Mouse (Mus musculus) midbrain, postnatal 0 days (tissue): ENCODE data around the gene Ifitm1. TPM values are rescaled to one million over a fixed set of nuclear protein-coding genes. Genes with fewer than 3 reads are reported as not detected.

Source experiments
- ATAC-seq: fragments of 200-750 bp; cut with Nextera tagmentation; 2 replicates; pipeline ENCODE4 v1.8.0; 2017; ENCODE audit warnings: moderate number of reproducible peaks, mild to moderate bottlenecking, moderate TSS enrichment, moderate library complexity; ENCODE audit not compliant: low FRiP score
- DNase-seq: peaks from one replicate; pipeline ENCODE4 v3.0.0-alpha.2; 2015; ENCODE audit warnings: low spot score
- H3K27ac ChIP-seq: fragments of 300-500 bp; sonication (generic); 2 replicates; pipeline ENCODE4 v1.5.1; 2014; ENCODE audit warnings: low read depth, mild to moderate bottlenecking, low read length, mixed read lengths
- H3K27me3 ChIP-seq: fragments of 300-500 bp; sonication (generic); 2 replicates; pipeline ENCODE4 v1.6.1; 2014; ENCODE audit warnings: low read length, control low read depth, mixed read lengths; ENCODE audit not compliant: insufficient read depth
- H3K36me3 ChIP-seq: fragments of 300-500 bp; sonication (generic); 2 replicates; pipeline ENCODE4 v1.6.1; 2014; ENCODE audit warnings: low read length, control low read depth, mixed read lengths; ENCODE audit not compliant: insufficient read depth
- H3K4me1 ChIP-seq: fragments of 300-500 bp; sonication (generic); 2 replicates; pipeline ENCODE4 v1.6.1; 2014; ENCODE audit warnings: mild to moderate bottlenecking, control low read depth, antibody characterized with exemption, low read length, mixed read lengths; ENCODE audit not compliant: insufficient read depth
- H3K4me2 ChIP-seq: fragments of 300-500 bp; sonication (generic); 2 replicates; pipeline ENCODE4 v1.6.1; 2014; ENCODE audit warnings: low read depth, mild to moderate bottlenecking, low read length, mixed read lengths; ENCODE audit not compliant: poor library complexity, severe bottlenecking
- H3K4me3 ChIP-seq: fragments of 300-500 bp; sonication (generic); 2 replicates; pipeline ENCODE4 v1.5.1; 2014; ENCODE audit warnings: low read depth, mild to moderate bottlenecking, low read length, moderate library complexity
- H3K9ac ChIP-seq: fragments of 300-500 bp; sonication (generic); replicated peaks from 2 replicates; pipeline ENCODE4 v1.6.1; 2014; ENCODE audit warnings: mild to moderate bottlenecking, low read length, moderate library complexity, mixed read lengths; ENCODE audit not compliant: poor library complexity, severe bottlenecking
- H3K9me3 ChIP-seq: fragments of 300-500 bp; sonication (generic); 2 replicates; pipeline ENCODE4 v1.6.1; 2016; ENCODE audit warnings: low read length, control low read depth
- CTCF ChIP-seq: IDR thresholded peaks from 2 replicates; pipeline ENCODE4 v1.5.1; 2016; ENCODE audit warnings: antibody characterized with exemption, mild to moderate bottlenecking
- WGBS: fragments of 180-500 bp; shearing (Covaris S2); extraction: QIAGEN DNeasy Blood & Tissue Kit; methylation state at CpG from one replicate; pipeline ENCODE4 v1.1.7; 2014; 5-methylcytosine and 5-hydroxymethylcytosine counted together
- polyA plus RNA-seq: library from polyadenylated mRNA; unstranded; fragments of >200 nt; fragmentation: Nextera tagmentation; extraction: Ambion mirVana; gene quantifications from 2 replicates; pipeline ENCODE4 v1.2.1, GENCODE M21; 2015
- total RNA-seq: library from RNA; depleted of rRNA; stranded (reverse); fragments of >200 nt; gene quantifications from 2 replicates; pipeline ENCODE4 v1.2.3, GENCODE M21; 2014; rRNA removed

Gene Ifitm1
- 9.7 and 16.3 TPM in 2 replicates for total RNA-seq
- 14.6 and 21.2 TPM in 2 replicates for polyA plus RNA-seq

GRCm38 (mm10) chr7:140966921-140967320 is at the start of gene Ifitm1:
Gene Ifitm1 (plus strand): TSS chr7:140967221.
- H3K27ac ChIP-seq, result no peak within 1 kb of the TSS
- TF ChIP-seq CTCF, result no peak
- ATAC-seq (no peak), DNase-seq (no peak)
- no peak within 1 kb of the TSS for H3K9ac ChIP-seq
- H3K4me2 ChIP-seq, result no peak within 1 kb of the TSS
- H3K9me3 ChIP-seq, result no peaks in the 10 kb centered on the region
- H3K27me3 ChIP-seq, result no peaks in the 10 kb centered on the region
- H3K4me3 ChIP-seq, result no peak within 1 kb of the TSS
- H3K4me1 ChIP-seq, result no peaks in the 10 kb centered on the region
- no peaks in the 10 kb centered on the region for H3K36me3 ChIP-seq
- WGBS, result 87% methylated on average over 4 of the region's 4 CpGs

DNA sequence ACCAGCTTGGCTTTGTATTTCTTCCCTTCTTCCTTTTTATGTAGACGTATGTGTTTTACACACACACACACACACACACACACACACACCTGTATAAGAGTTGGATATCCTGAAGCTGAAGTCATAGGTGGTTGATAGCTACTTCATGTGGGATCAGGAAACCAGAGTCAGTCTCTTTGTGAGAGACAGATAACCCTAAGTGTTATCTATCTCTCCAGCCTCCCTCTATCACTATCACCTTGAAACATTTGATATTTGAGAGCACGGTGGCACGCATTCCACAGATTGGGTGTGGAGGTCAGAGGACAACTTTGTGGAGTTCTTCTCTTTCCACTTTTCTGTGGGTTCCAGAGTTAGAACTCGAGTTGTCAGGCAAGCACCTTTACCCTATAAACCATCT is 47.1 kb upstream of the Ifitm1 start:
- Histone ChIP-seq H3K9me3 (no peaks in the 10 kb centered on the region), H3K27me3 (peaks cover 55% of the 10 kb centered on the region), H3K9ac (no peak overlapping the region), H3K36me3 (no peaks in the 10 kb centered on the region), H3K4me3 (no peak overlapping the region), H3K4me1 (peaks cover 9% of the 10 kb centered on the region; the same call in 1 of the 2 replicates), H3K27ac (no peak overlapping the region), H3K4me2 (no peak overlapping the region)
- TF ChIP-seq CTCF, result no peak
- DNase-seq (no peak), ATAC-seq (no peak)
- 81% methylated on average over 4 of the region's 4 CpGs for WGBS

DNA sequence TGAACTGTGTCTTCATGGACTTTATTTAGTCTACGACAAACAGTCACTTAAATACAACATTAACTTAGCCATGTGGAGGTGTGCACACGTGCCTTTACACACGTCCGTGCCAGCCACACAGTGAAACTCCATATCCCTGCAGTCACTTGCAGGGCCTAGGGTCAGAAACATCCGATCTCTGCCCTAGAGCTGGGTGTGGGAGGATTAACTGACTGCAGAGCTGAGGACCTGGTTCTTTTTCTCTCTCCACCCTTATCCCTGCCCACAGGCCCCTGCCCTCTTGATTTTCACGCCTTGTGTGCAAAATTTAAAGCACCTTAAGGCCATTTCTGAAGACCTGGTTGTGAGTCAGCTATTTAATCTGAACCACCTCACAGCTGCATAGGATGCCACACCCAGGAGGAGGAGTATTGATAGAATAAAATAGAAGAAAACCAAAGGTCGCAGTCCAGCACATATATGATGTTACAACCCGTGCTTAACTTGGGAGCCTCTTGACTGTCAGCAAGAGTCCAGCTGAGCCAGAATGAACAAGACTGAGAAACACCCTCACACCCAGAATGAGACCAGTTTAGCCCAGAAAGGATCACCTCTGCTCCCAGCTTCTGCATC is 46.5 kb upstream of the Ifitm1 start, which contains the start of gene Nlrp6:
Gene Nlrp6 (plus strand): TSS at position 485 of the 612 bp plus-strand sequence.
- Histone ChIP-seq H3K9ac (no peak within 1 kb of the TSS), H3K9me3 (no peaks in the 10 kb centered on the region), H3K4me2 (no peak within 1 kb of the TSS), H3K27ac (no peak within 1 kb of the TSS), H3K4me3 (no peak within 1 kb of the TSS; the same call in 1 of the 2 replicates), H3K36me3 (no peaks in the 10 kb centered on the region), H3K27me3 (peaks cover 60% of the 10 kb centered on the region), H3K4me1 (peaks cover 9% of the 10 kb centered on the region; the same call in 1 of the 2 replicates)
- DNase-seq, result no peak
- ATAC-seq, result no peak
- TF ChIP-seq CTCF, result no peak
- 82% methylated on average over 8 of the region's 8 CpGs for WGBS

- no peak overlapping the region for H3K9ac ChIP-seq
- DNase-seq (no peak), ATAC-seq (no peak)
- peak overlapping the region; percentile 80; the same call in 1 of the 2 replicates for H3K4me2 ChIP-seq
- no peak overlapping the region for H3K27ac ChIP-seq
- TF ChIP-seq CTCF, result no peak
- H3K4me1 ChIP-seq, result peaks cover 9% of the 10 kb centered on the region; the same call in 1 of the 2 replicates
- H3K4me3 ChIP-seq, result peak overlapping the region; percentile 40; the same call in 1 of the 2 replicates
- peaks cover 60% of the 10 kb centered on the region for H3K27me3 ChIP-seq
- WGBS, result 27% methylated on average over 22 of the region's 22 CpGs
- no peaks in the 10 kb centered on the region for H3K36me3 ChIP-seq
- H3K9me3 ChIP-seq, result no peaks in the 10 kb centered on the region
Observed at GRCm38 (mm10) chr7:140921225-140921975, 45.6 kb upstream of the Ifitm1 start.

DNA sequence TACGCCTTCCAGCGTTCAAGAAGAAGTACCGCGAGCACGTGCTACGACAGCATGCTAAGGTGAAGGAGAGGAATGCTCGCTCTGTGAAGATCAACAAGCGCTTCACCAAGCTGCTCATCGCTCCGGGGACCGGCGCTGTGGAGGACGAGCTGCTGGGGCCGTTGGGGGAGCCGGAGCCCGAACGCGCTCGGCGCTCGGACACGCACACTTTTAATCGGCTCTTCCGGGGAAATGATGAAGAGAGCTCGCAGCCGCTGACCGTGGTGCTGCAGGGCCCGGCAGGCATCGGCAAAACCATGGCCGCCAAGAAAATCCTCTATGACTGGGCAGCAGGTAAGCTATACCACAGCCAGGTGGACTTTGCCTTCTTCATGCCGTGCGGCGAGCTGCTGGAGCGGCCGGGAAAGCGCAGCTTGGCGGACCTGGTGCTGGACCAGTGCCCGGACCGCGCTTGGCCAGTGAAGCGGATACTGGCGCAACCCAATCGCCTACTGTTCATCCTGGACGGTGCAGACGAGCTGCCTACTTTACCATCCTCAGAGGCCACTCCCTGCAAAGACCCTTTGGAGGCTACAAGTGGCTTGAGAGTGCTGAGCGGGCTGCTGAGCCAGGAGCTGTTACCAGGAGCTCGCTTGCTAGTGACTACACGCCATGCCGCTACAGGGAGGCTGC is 44.5 kb upstream of the Ifitm1 start:
- Histone ChIP-seq H3K9ac (peak overlapping the region; percentile 25), H3K4me3 (peak overlapping the region; percentile 40), H3K36me3 (no peaks in the 10 kb centered on the region), H3K4me1 (peaks cover 9% of the 10 kb centered on the region; the same call in 1 of the 2 replicates), H3K4me2 (peak overlapping the region; percentile 80), H3K9me3 (no peaks in the 10 kb centered on the region), H3K27me3 (peaks cover 60% of the 10 kb centered on the region), H3K27ac (no peak overlapping the region)
- under 1% methylated on average over 49 of the region's 49 CpGs for WGBS
- peak; percentile 45 for DNase-seq
- no peak for TF ChIP-seq CTCF
- 0 out of 2 replicates have a peak, but pooled peaks have one; percentile 54 for ATAC-seq
